Mouse (Mus musculus): ENCODE data around the gene Krt14.

Gene Krt14

GRCm38 (mm10) chr11:100157908-100158477 lies 49.4 kb downstream of the Krt14 start:
- DNase-seq = no peak

GRCm38 (mm10) chr11:100157331-100157730 lies 50.0 kb downstream of the Krt14 start:
- DNase-seq = no peak

GRCm38 (mm10) chr11:100155497-100156255 lies 51.7 kb downstream of the Krt14 start:
- no peak for DNase-seq
